Mouse (Mus musculus) CH12.LX (cell line): ENCODE results near the gene Meis3.

Experiments used
- CHD2 ChIP-seq: IDR thresholded peaks from 2 replicates; pipeline ENCODE4 v1.6.1; 2011; ENCODE audit warnings: low read length, improper control_type of control experiment
- CTCF ChIP-seq, 2 experiments: IDR thresholded peaks in 1 of 2; conservative IDR thresholded peaks in 1 of 2; 2 replicates each; pipeline ENCODE4 v1.5.1; 2011 to 2012; ENCODE audit warnings: low read depth in 2 of 2, low read length in 2 of 2, improper control_type of control experiment in 1 of 2, inconsistent platforms in 1 of 2, mild to moderate bottlenecking in 1 of 2, moderate library complexity in 1 of 2
- GABPA ChIP-seq: IDR thresholded peaks from 2 replicates; pipeline ENCODE4 v1.6.1; 2012; ENCODE audit warnings: low read depth, low read length, improper control_type of control experiment, inconsistent platforms; ENCODE audit not compliant: insufficient replicate concordance
- HCFC1 ChIP-seq: IDR thresholded peaks from 2 replicates; pipeline ENCODE4 v1.6.1; 2012; ENCODE audit warnings: low read depth, mild to moderate bottlenecking, inconsistent platforms, low read length, improper control_type of control experiment
- MAX ChIP-seq: IDR thresholded peaks from 2 replicates; pipeline ENCODE4 v1.6.1; 2011; ENCODE audit warnings: low read length, improper control_type of control experiment
- NRF1 ChIP-seq: IDR thresholded peaks from 2 replicates; pipeline ENCODE4 v1.6.1; 2014; ENCODE audit warnings: low read depth, mild to moderate bottlenecking, inconsistent platforms, low read length, improper control_type of control experiment, moderate library complexity
- PAX5 ChIP-seq: IDR thresholded peaks from 2 replicates; pipeline ENCODE4 v1.6.1; 2012; ENCODE audit warnings: low read length, inconsistent platforms, mixed read lengths
- POLR2A ChIP-seq: IDR thresholded peaks from 2 replicates; pipeline ENCODE4 v1.6.1; 2011; ENCODE audit warnings: low read depth, mild to moderate bottlenecking, improper control_type of control experiment, low read length
- SMC3 ChIP-seq: IDR thresholded peaks from 2 replicates; pipeline ENCODE4 v1.6.1; 2011; ENCODE audit warnings: low read depth, low read length, improper control_type of control experiment
- TCF12 ChIP-seq: IDR thresholded peaks from 2 replicates; pipeline ENCODE4 v1.6.1; 2014; ENCODE audit warnings: low read depth, mild to moderate bottlenecking, inconsistent platforms, low read length, improper control_type of control experiment

- TF ChIP-seq CTCF (conservative IDR thresholded peaks at IDR 0.05 in 1 of 2, IDR thresholded peaks at IDR 0.05 in 1 of 2; ENCODE audit: low read depth in 2 of 2, low read length in 2 of 2): no peak
- TF ChIP-seq GABPA: no peak
- TF ChIP-seq TCF12: no peak
- TF ChIP-seq POLR2A: no peak
- no peak for TF ChIP-seq CHD2
- TF ChIP-seq PAX5: no peak
- TF ChIP-seq SMC3: no peak
- no peak for TF ChIP-seq MAX
- no peak for TF ChIP-seq NRF1
- no peak for TF ChIP-seq HCFC1
These were observed 23.6 kb downstream of the Meis3 start for GRCm38 (mm10) chr7:16198540-16198939.
